In genomic region chr4:123635428-123635827, GRCm38 (mm10) we compare ENCODE assay signal across 14 mouse cellular contexts. TPM values are rescaled to one million over a fixed set of nuclear protein-coding genes. Genes with fewer than 3 reads are reported as not detected.
DNase-seq lines count a peak whose midpoint lies in the region; ATAC-seq and TF ChIP-seq lines count a peak whose summit lies in the region.
"Had no signal": no experiment of that assay in that cellular context is flagged by ENCODE, and none has a peak within 500 bp of the region (broad histone marks: within the 10 kb centered on the region; RNA-seq: fewer than 3 reads in every experiment).

No protein-coding gene starts in this region.

- no peak overlapping the region for H3K4me2 ChIP-seq in lung, embryonic 14.5 days
- no peak overlapping the region for H3K4me2 ChIP-seq in heart, postnatal 0 days (ENCODE audit: low read depth, low read length)
- H3K4me2 ChIP-seq in stomach, embryonic 15.5 days = no peak overlapping the region
- H3K4me2 ChIP-seq: embryonic facial prominence, embryonic 13.5 days; liver, embryonic 15.5 days had no signal

- DNase-seq in heart, adult 11 months = peak; percentile 94
- no peak for DNase-seq in heart, embryonic 10.5 days (ENCODE audit: low spot score)
- peak; percentile 44 for DNase-seq in lung, embryonic 14.5 days
- no peak for DNase-seq in lung, postnatal 14 days
- DNase-seq in heart, postnatal 0 days (ENCODE audit: low spot score) = no peak
- no peak for DNase-seq in thymus, postnatal 36 days
- DNase-seq: adrenal gland, postnatal 36 days; cerebellum, adult 9-11 months; kidney, postnatal 4 days; thymus, postnatal 25 days had no signal

- 34% methylated on average over 1 of the region's 1 CpGs for WGBS in heart, embryonic 10.5 days
- WGBS in lung, embryonic 14.5 days = 25% methylated on average over 1 of the region's 1 CpGs
- WGBS in heart, postnatal 0 days = 27% methylated on average over 1 of the region's 1 CpGs
- 16% methylated on average over 1 of the region's 1 CpGs for WGBS in stomach, embryonic 15.5 days

- no peaks in the 10 kb centered on the region for H3K9me3 ChIP-seq in heart, embryonic 10.5 days
- H3K9me3 ChIP-seq in lung, embryonic 14.5 days (ENCODE audit: low read depth, low read length) = no peaks in the 10 kb centered on the region
- 0 out of 2 replicates have a peak, but pooled peaks cover 3% of the 10 kb centered on the region for H3K9me3 ChIP-seq in heart, postnatal 0 days (replicated peaks; ENCODE audit: control insufficient read depth, low read length)
- no peaks in the 10 kb centered on the region for H3K9me3 ChIP-seq in stomach, embryonic 15.5 days
- H3K9me3 ChIP-seq: embryonic facial prominence, embryonic 13.5 days; liver, embryonic 15.5 days had no signal

- peaks cover 8% of the 10 kb centered on the region; the same call in 1 of the 2 replicates for H3K36me3 ChIP-seq in heart, embryonic 10.5 days
- no peaks in the 10 kb centered on the region for H3K36me3 ChIP-seq in lung, embryonic 14.5 days (ENCODE audit: insufficient read depth)
- no peaks in the 10 kb centered on the region for H3K36me3 ChIP-seq in heart, postnatal 0 days (replicated peaks; ENCODE audit: control insufficient read depth, insufficient read depth, low read length)
- H3K36me3 ChIP-seq in stomach, embryonic 15.5 days = no peaks in the 10 kb centered on the region
- H3K36me3 ChIP-seq: liver, embryonic 15.5 days had no signal

- TF ChIP-seq CTCF in lung, embryonic 14.5 days (IDR thresholded peaks at IDR 0.05; ENCODE audit: low read depth) = no peak
- TF ChIP-seq CTCF in heart, postnatal 0 days (IDR thresholded peaks at IDR 0.05; ENCODE audit: low read depth) = no peak

- no peak overlapping the region for H3K4me3 ChIP-seq in heart, embryonic 10.5 days
- no peak overlapping the region for H3K4me3 ChIP-seq in lung, embryonic 14.5 days (ENCODE audit: low read depth, low read length)
- no peak overlapping the region for H3K4me3 ChIP-seq in heart, postnatal 0 days (ENCODE audit: low read depth, low read length)
- no peak overlapping the region for H3K4me3 ChIP-seq in stomach, embryonic 15.5 days (replicated peaks)
- H3K4me3 ChIP-seq: embryonic facial prominence, embryonic 13.5 days; liver, embryonic 15.5 days had no signal

- H3K9ac ChIP-seq in lung, embryonic 14.5 days = no peak overlapping the region
- H3K9ac ChIP-seq in heart, postnatal 0 days (replicated peaks; ENCODE audit: low read depth, low read length) = no peak overlapping the region
- H3K9ac ChIP-seq in stomach, embryonic 15.5 days = no peak overlapping the region
- H3K9ac ChIP-seq: embryonic facial prominence, embryonic 13.5 days; liver, embryonic 15.5 days had no signal

- TF ChIP-seq EP300 in heart, postnatal 0 days (IDR thresholded peaks at IDR 0.05; ENCODE audit: low read depth) = no peak

- no peaks in the 10 kb centered on the region for H3K27me3 ChIP-seq in heart, embryonic 10.5 days (ENCODE audit: insufficient read depth, poor library complexity, severe bottlenecking)
- H3K27me3 ChIP-seq in lung, embryonic 14.5 days (ENCODE audit: insufficient read depth, low read length) = no peaks in the 10 kb centered on the region
- no peaks in the 10 kb centered on the region for H3K27me3 ChIP-seq in heart, postnatal 0 days (ENCODE audit: control insufficient read depth, insufficient read depth, low read length)
- no peaks in the 10 kb centered on the region for H3K27me3 ChIP-seq in stomach, embryonic 15.5 days (replicated peaks)
- H3K27me3 ChIP-seq: embryonic facial prominence, embryonic 13.5 days; liver, embryonic 15.5 days had no signal

- H3K27ac ChIP-seq in heart, embryonic 10.5 days = no peak overlapping the region
- H3K27ac ChIP-seq in lung, embryonic 14.5 days (ENCODE audit: low read depth) = peak overlapping the region; percentile 2; the same call in 1 of the 2 replicates
- peak overlapping the region; percentile 80 for H3K27ac ChIP-seq in heart, postnatal 0 days (ENCODE audit: low read depth)
- H3K27ac ChIP-seq in stomach, embryonic 15.5 days = peak overlapping the region; percentile 51; the same call in 1 of the 2 replicates
- H3K27ac ChIP-seq: embryonic facial prominence, embryonic 13.5 days; liver, embryonic 15.5 days had no signal

- no peak for ATAC-seq in lung, embryonic 14.5 days (ENCODE audit: insufficient read depth)
- ATAC-seq in heart, postnatal 0 days (ENCODE audit: insufficient read depth, low read depth) = no peak
- ATAC-seq in stomach, embryonic 15.5 days (ENCODE audit: insufficient read depth, low FRiP score, low read depth) = no peak
- no peak for ATAC-seq in inflammation-experienced regulatory T-cells, adult 6 months

- H3K4me1 ChIP-seq in heart, embryonic 10.5 days = peaks cover 22% of the 10 kb centered on the region
- H3K4me1 ChIP-seq in lung, embryonic 14.5 days (ENCODE audit: insufficient read depth) = no peaks in the 10 kb centered on the region
- peaks cover 15% of the 10 kb centered on the region; the same call in 1 of the 2 replicates for H3K4me1 ChIP-seq in heart, postnatal 0 days (ENCODE audit: control insufficient read depth, insufficient read depth)
- H3K4me1 ChIP-seq in stomach, embryonic 15.5 days = no peaks in the 10 kb centered on the region

RNA-seq across cellular contexts. Expression of gene Macf1, which starts 48.7 kb away (rescaled TPM):
- 57.4 and 58.9 TPM in 2 replicates for polyA plus RNA-seq in heart, embryonic 10.5 days (2016; fragmentation: Nextera tagmentation; extraction: Ambion mirVana)
- polyA plus RNA-seq in lung, embryonic 14.5 days (2014; fragmentation: Nextera tagmentation; extraction: Ambion mirVana) = 103 and 107 TPM in 2 replicates
- total RNA-seq in heart, postnatal 0 days (2014; rRNA removed; ENCODE audit: low replicate concordance) = 236 and 250 TPM in 2 replicates
- 40.2 and 41.4 TPM in 2 replicates for polyA plus RNA-seq in heart, postnatal 0 days (2015; fragmentation: Nextera tagmentation; extraction: Ambion mirVana)
- 34.6 and 36.1 TPM in 2 replicates for polyA plus RNA-seq in stomach, embryonic 15.5 days (2015; fragmentation: Nextera tagmentation; extraction: Ambion mirVana)
- 100 to 1,000 TPM in 2 of 3 experiments, 10 to 100 TPM in 1; 87.3 to 165 (median 153) TPM for polyA plus RNA-seq in inflammation-experienced regulatory T-cells, adult 6 months (2017; shearing (Covaris generic))

Comparison
In these comparisons a context has a peak if more than half of its experiments do, and no peak if none do; other contexts are left out.
1. DNase-seq: peak in heart, adult 11 months (single experiment) and lung, embryonic 14.5 days (single experiment); none in heart, embryonic 10.5 days (single experiment), lung, postnatal 14 days (single experiment), heart, postnatal 0 days (single experiment) and thymus, postnatal 36 days (0 of 2).